Mouse (Mus musculus) liver, embryonic 13.5 days (tissue): Measurements from ENCODE around the gene Selenos. TPM values are rescaled to one million over a fixed set of nuclear protein-coding genes. Genes with fewer than 3 reads are reported as not detected.

Experiments used
- ATAC-seq: fragments of 200-750 bp; cut with Nextera tagmentation; 2 replicates; pipeline ENCODE4 v1.8.0; 2017; ENCODE audit warnings: low read depth, mild to moderate bottlenecking, moderate number of reproducible peaks, moderate library complexity
- DNase-seq: peaks from one replicate; pipeline ENCODE4 v3.0.0; 2022
- H3K27ac ChIP-seq: fragments of 300-500 bp; sonication (generic); 2 replicates; pipeline ENCODE4 v1.5.1; 2015; ENCODE audit warnings: moderate library complexity, mild to moderate bottlenecking, inconsistent platforms
- H3K27me3 ChIP-seq: fragments of 300-500 bp; sonication (generic); 2 replicates; pipeline ENCODE4 v1.6.1; 2015; ENCODE audit warnings: mild to moderate bottlenecking, inconsistent platforms
- H3K36me3 ChIP-seq: fragments of 300-500 bp; sonication (generic); 2 replicates; pipeline ENCODE4 v1.6.1; 2015; ENCODE audit warnings: mild to moderate bottlenecking, inconsistent platforms
- H3K4me1 ChIP-seq: fragments of 300-500 bp; sonication (generic); replicated peaks from 2 replicates; pipeline ENCODE4 v1.6.1; 2015; ENCODE audit warnings: inconsistent platforms
- H3K4me2 ChIP-seq: fragments of 300-500 bp; sonication (generic); 2 replicates; pipeline ENCODE4 v1.6.1; 2015; ENCODE audit warnings: inconsistent platforms, mild to moderate bottlenecking, moderate library complexity
- H3K4me3 ChIP-seq: fragments of 300-500 bp; sonication (generic); replicated peaks from 2 replicates; pipeline ENCODE4 v1.5.1; 2015; ENCODE audit warnings: mild to moderate bottlenecking, inconsistent platforms
- H3K9ac ChIP-seq: fragments of 300-500 bp; sonication (generic); 2 replicates; pipeline ENCODE4 v1.6.1; 2015; ENCODE audit warnings: mild to moderate bottlenecking, inconsistent platforms
- H3K9me3 ChIP-seq: fragments of 300-500 bp; sonication (generic); replicated peaks from 2 replicates; pipeline ENCODE4 v1.6.1; 2016; ENCODE audit warnings: inconsistent platforms
- WGBS: fragments of 180-500 bp; shearing (Covaris S2); methylation state at CpG from one replicate; pipeline ENCODE4 v1.1.7; 2015; ENCODE audit not compliant: insufficient replicate concordance; 5-methylcytosine and 5-hydroxymethylcytosine counted together
- polyA plus RNA-seq: library from polyadenylated mRNA; unstranded; fragments of >200 nt; fragmentation: Nextera tagmentation; extraction: Ambion mirVana; gene quantifications from 2 replicates; pipeline ENCODE4 v1.2.1, GENCODE M21; 2015

Gene Selenos
- polyA plus RNA-seq = 64.6 and 68.2 TPM in 2 replicates

GRCm38 (mm10) chr7:66079364-66080230 is at the start of gene Selenos:
Gene Selenos (plus strand): TSS chr7:66079649.
- ATAC-seq = peak; percentile 100
- peak within 1 kb of the TSS; percentile 74 for H3K9ac ChIP-seq
- H3K27ac ChIP-seq = peak within 1 kb of the TSS; percentile 62; the same call in 1 of the 2 replicates
- peaks cover 35% of the 10 kb centered on the region for H3K4me1 ChIP-seq
- peak within 1 kb of the TSS; percentile 86 for H3K4me2 ChIP-seq
- H3K4me3 ChIP-seq = peak within 1 kb of the TSS; percentile 73
- H3K36me3 ChIP-seq = peaks cover 52% of the 10 kb centered on the region
- no peaks in the 10 kb centered on the region for H3K27me3 ChIP-seq
- under 1% methylated on average over 65 of the region's 65 CpGs for WGBS
- H3K9me3 ChIP-seq = no peaks in the 10 kb centered on the region
- peak; percentile 95 for DNase-seq

- H3K36me3 ChIP-seq = no peaks in the 10 kb centered on the region
- ATAC-seq (no peak), DNase-seq (no peak)
- H3K4me1 ChIP-seq = peaks cover 9% of the 10 kb centered on the region; the same call in 1 of the 2 replicates
- no peak overlapping the region for H3K4me2 ChIP-seq
- H3K9me3 ChIP-seq = no peaks in the 10 kb centered on the region
- H3K27me3 ChIP-seq = 0 out of 2 replicates have a peak, but pooled peaks cover 12% of the 10 kb centered on the region
- no peak overlapping the region for H3K4me3 ChIP-seq
- H3K9ac ChIP-seq = no peak overlapping the region
- H3K27ac ChIP-seq = no peak overlapping the region
- WGBS = 50% methylated on average over 8 of the region's 8 CpGs
Observed at GRCm38 (mm10) chr7:66036809-66037208, 42.6 kb upstream of the Selenos start.

- WGBS = 46% methylated on average over 3 of the region's 3 CpGs
- H3K9me3 ChIP-seq = no peaks in the 10 kb centered on the region
- no peaks in the 10 kb centered on the region for H3K36me3 ChIP-seq
- H3K4me1 ChIP-seq = peaks cover 9% of the 10 kb centered on the region; the same call in 1 of the 2 replicates
- H3K27ac ChIP-seq = no peak overlapping the region
- DNase-seq (no peak), ATAC-seq (no peak)
- H3K4me2 ChIP-seq = no peak overlapping the region
- 0 out of 2 replicates have a peak, but pooled peaks cover 12% of the 10 kb centered on the region for H3K27me3 ChIP-seq
- no peak overlapping the region for H3K9ac ChIP-seq
- H3K4me3 ChIP-seq = no peak overlapping the region
Observed at GRCm38 (mm10) chr7:66038261-66038660, 41.2 kb upstream of the Selenos start.

GRCm38 (mm10) chr7:66038730-66039129 is 40.7 kb upstream of the Selenos start:
- no peaks in the 10 kb centered on the region for H3K36me3 ChIP-seq
- no peak overlapping the region for H3K4me2 ChIP-seq
- 0 out of 2 replicates have a peak, but pooled peaks cover 12% of the 10 kb centered on the region for H3K27me3 ChIP-seq
- DNase-seq (no peak), ATAC-seq (no peak)
- no peak overlapping the region for H3K27ac ChIP-seq
- WGBS = 75% methylated on average over 11 of the region's 11 CpGs
- no peak overlapping the region for H3K9ac ChIP-seq
- H3K9me3 ChIP-seq = no peaks in the 10 kb centered on the region
- peaks cover 9% of the 10 kb centered on the region; the same call in 1 of the 2 replicates for H3K4me1 ChIP-seq
- no peak overlapping the region for H3K4me3 ChIP-seq

GRCm38 (mm10) chr7:66040026-66040814 is 39.2 kb upstream of the Selenos start:
- ATAC-seq = peak; percentile 41; the same call in 1 of the 2 replicates
- H3K4me1 ChIP-seq = peaks cover 9% of the 10 kb centered on the region; the same call in 1 of the 2 replicates
- 58% methylated on average over 18 of the region's 18 CpGs for WGBS
- H3K9me3 ChIP-seq = no peaks in the 10 kb centered on the region
- H3K9ac ChIP-seq = no peak overlapping the region
- no peak overlapping the region for H3K27ac ChIP-seq
- no peak overlapping the region for H3K4me2 ChIP-seq
- H3K4me3 ChIP-seq = no peak overlapping the region
- no peak for DNase-seq
- H3K27me3 ChIP-seq = 0 out of 2 replicates have a peak, but pooled peaks cover 12% of the 10 kb centered on the region
- H3K36me3 ChIP-seq = no peaks in the 10 kb centered on the region

- Histone ChIP-seq H3K36me3 (no peaks in the 10 kb centered on the region), H3K27ac (no peak within 1 kb of the TSS), H3K27me3 (0 out of 2 replicates have a peak, but pooled peaks cover 4% of the 10 kb centered on the region), H3K4me3 (no peak within 1 kb of the TSS), H3K9me3 (no peaks in the 10 kb centered on the region), H3K4me2 (no peak within 1 kb of the TSS), H3K4me1 (peaks cover 9% of the 10 kb centered on the region), H3K9ac (no peak within 1 kb of the TSS)
- WGBS = 70% methylated on average over 10 of the region's 10 CpGs
- ATAC-seq (no peak), DNase-seq (no peak)
Observed at GRCm38 (mm10) chr7:66043552-66044459, 35.6 kb upstream of the Selenos start, which contains the start of gene Gm45213. Gene Gm45213 (plus strand): TSS chr7:66043602.

GRCm38 (mm10) chr7:66044617-66045016 is 34.8 kb upstream of the Selenos start:
- H3K27ac ChIP-seq = no peak overlapping the region
- no peaks in the 10 kb centered on the region for H3K9me3 ChIP-seq
- H3K36me3 ChIP-seq = no peaks in the 10 kb centered on the region
- H3K9ac ChIP-seq = no peak overlapping the region
- peaks cover 9% of the 10 kb centered on the region for H3K4me1 ChIP-seq
- 64% methylated on average over 9 of the region's 9 CpGs for WGBS
- H3K27me3 ChIP-seq = 0 out of 2 replicates have a peak, but pooled peaks cover 4% of the 10 kb centered on the region
- ATAC-seq (no peak), DNase-seq (no peak)
- no peak overlapping the region for H3K4me3 ChIP-seq
- no peak overlapping the region for H3K4me2 ChIP-seq

- H3K9me3 ChIP-seq = no peaks in the 10 kb centered on the region
- no peak overlapping the region for H3K27ac ChIP-seq
- ATAC-seq = no peak
- H3K9ac ChIP-seq = no peak overlapping the region
- no peak overlapping the region for H3K4me2 ChIP-seq
- DNase-seq = no peak
- 0 out of 2 replicates have a peak, but pooled peaks cover 4% of the 10 kb centered on the region for H3K27me3 ChIP-seq
- 50% methylated on average over 17 of the region's 17 CpGs for WGBS
- H3K4me3 ChIP-seq = no peak overlapping the region
- no peaks in the 10 kb centered on the region for H3K36me3 ChIP-seq
- no peaks in the 10 kb centered on the region; the same call in 1 of the 2 replicates for H3K4me1 ChIP-seq
Observed at GRCm38 (mm10) chr7:66046921-66047918, 32.2 kb upstream of the Selenos start.

- WGBS = 67% methylated on average over 4 of the region's 4 CpGs
- no peaks in the 10 kb centered on the region for H3K36me3 ChIP-seq
- H3K9me3 ChIP-seq = no peaks in the 10 kb centered on the region
- H3K4me2 ChIP-seq = no peak overlapping the region
- no peak for DNase-seq
- no peak overlapping the region for H3K4me3 ChIP-seq
- H3K27ac ChIP-seq = no peak overlapping the region
- ATAC-seq = no peak
- 0 out of 2 replicates have a peak, but pooled peaks cover 4% of the 10 kb centered on the region for H3K27me3 ChIP-seq
- no peak overlapping the region for H3K9ac ChIP-seq
- no peaks in the 10 kb centered on the region; the same call in 1 of the 2 replicates for H3K4me1 ChIP-seq
Observed at GRCm38 (mm10) chr7:66047975-66048374, 31.5 kb upstream of the Selenos start.
